Mouse (Mus musculus) intestine, postnatal 0 days (tissue): ENCODE measurements at regions not wholly inside any gene's neighbourhood (a gene's known extent, or its start where the extent isn't known, plus 50 kb on each side); places are given as distances from the start of the nearest gene placed in this dataset.

Source experiments
- ATAC-seq: fragments of 200-750 bp; cut with Nextera tagmentation; 2 replicates; pipeline ENCODE4 v1.8.0; 2017; ENCODE audit warnings: mild to moderate bottlenecking, moderate TSS enrichment, moderate library complexity
- H3K27ac ChIP-seq: fragments of 300-500 bp; sonication (generic); 2 replicates; pipeline ENCODE4 v1.5.1; 2014; ENCODE audit warnings: mild to moderate bottlenecking, low read depth, low read length, moderate library complexity
- H3K27me3 ChIP-seq: fragments of 300-500 bp; sonication (generic); replicated peaks from 2 replicates; pipeline ENCODE4 v1.6.1; 2014; ENCODE audit warnings: low read length, mixed read lengths; ENCODE audit not compliant: control insufficient read depth, insufficient read depth
- H3K36me3 ChIP-seq: fragments of 300-500 bp; sonication (generic); 2 replicates; pipeline ENCODE4 v1.6.1; 2014; ENCODE audit warnings: mild to moderate bottlenecking, moderate library complexity; ENCODE audit not compliant: control insufficient read depth, insufficient read depth
- H3K4me1 ChIP-seq: fragments of 300-500 bp; sonication (generic); replicated peaks from 2 replicates; pipeline ENCODE4 v1.6.1; 2014; ENCODE audit warnings: antibody characterized with exemption, low read length, mixed read lengths; ENCODE audit not compliant: control insufficient read depth, insufficient read depth
- H3K4me2 ChIP-seq: fragments of 300-500 bp; sonication (generic); replicated peaks from 2 replicates; pipeline ENCODE4 v1.6.1; 2014; ENCODE audit warnings: low read depth, mild to moderate bottlenecking, moderate library complexity
- H3K4me3 ChIP-seq: fragments of 300-500 bp; sonication (generic); 2 replicates; pipeline ENCODE4 v1.5.1; 2014; ENCODE audit warnings: low read depth, low read length
- H3K9ac ChIP-seq: fragments of 300-500 bp; sonication (generic); 2 replicates; pipeline ENCODE4 v1.6.1; 2014; ENCODE audit warnings: mild to moderate bottlenecking, low read depth, low read length
- H3K9me3 ChIP-seq: fragments of 300-500 bp; sonication (generic); 2 replicates; pipeline ENCODE4 v1.6.1; 2016; ENCODE audit warnings: mixed run types; ENCODE audit not compliant: control insufficient read depth
- CTCF ChIP-seq: sonication (generic); IDR thresholded peaks from 2 replicates; pipeline ENCODE4 v1.5.1; 2016; ENCODE audit warnings: low read depth, mild to moderate bottlenecking, control low read depth, antibody characterized with exemption, moderate library complexity
- WGBS: fragments of 180-500 bp; shearing (Covaris S2); extraction: QIAGEN DNeasy Blood & Tissue Kit; methylation state at CpG from one replicate; pipeline ENCODE4 v1.1.7; 2014; 5-methylcytosine and 5-hydroxymethylcytosine counted together

GRCm38 (mm10) chr17:83089856-83090692 is 125.0 kb upstream of the Pkdcc start:
- 60% methylated on average over 10 of the region's 10 CpGs for WGBS
- Histone ChIP-seq H3K9ac (no peak overlapping the region), H3K4me3 (no peak overlapping the region)

GRCm38 (mm10) chr17:83093862-83094261 is 121.2 kb upstream of the Pkdcc start:
- no peak overlapping the region for H3K4me3 ChIP-seq
- H3K4me1 ChIP-seq, result no peaks in the 10 kb centered on the region
- no peak overlapping the region for H3K4me2 ChIP-seq
- no peak overlapping the region for H3K27ac ChIP-seq
- H3K36me3 ChIP-seq, result no peaks in the 10 kb centered on the region
- H3K27me3 ChIP-seq, result no peaks in the 10 kb centered on the region
- 43% methylated on average over 5 of the region's 5 CpGs for WGBS
- H3K9me3 ChIP-seq, result no peaks in the 10 kb centered on the region
- no peak for ATAC-seq
- H3K9ac ChIP-seq, result no peak overlapping the region
- no peak for TF ChIP-seq CTCF

More at GRCm38 (mm10) chr17:83089856-83090692, 125.0 kb upstream of the Pkdcc start:
- no peak for TF ChIP-seq CTCF
- Histone ChIP-seq H3K36me3 (no peaks in the 10 kb centered on the region), H3K27me3 (no peaks in the 10 kb centered on the region), H3K4me1 (no peaks in the 10 kb centered on the region), H3K4me2 (no peak overlapping the region), H3K27ac (no peak overlapping the region), H3K9me3 (0 out of 2 replicates have a peak, but pooled peaks cover 4% of the 10 kb centered on the region)
- no peak for ATAC-seq

- ATAC-seq, result no peak
- Histone ChIP-seq H3K27me3 (no peaks in the 10 kb centered on the region), H3K4me1 (no peaks in the 10 kb centered on the region), H3K9ac (no peak overlapping the region), H3K36me3 (no peaks in the 10 kb centered on the region), H3K9me3 (no peaks in the 10 kb centered on the region), H3K4me3 (no peak overlapping the region), H3K27ac (no peak overlapping the region), H3K4me2 (no peak overlapping the region)
- TF ChIP-seq CTCF, result no peak
- 51% methylated on average over 8 of the region's 8 CpGs for WGBS
Observed at GRCm38 (mm10) chr17:83096451-83096850, 118.6 kb upstream of the Pkdcc start.

GRCm38 (mm10) chr17:83097998-83098397 is 117.1 kb upstream of the Pkdcc start:
- 91% methylated on average over 16 of the region's 16 CpGs for WGBS
- Histone ChIP-seq H3K4me3 (no peak overlapping the region), H3K4me1 (no peaks in the 10 kb centered on the region), H3K27ac (no peak overlapping the region), H3K9ac (no peak overlapping the region), H3K36me3 (no peaks in the 10 kb centered on the region), H3K4me2 (no peak overlapping the region), H3K27me3 (no peaks in the 10 kb centered on the region), H3K9me3 (no peaks in the 10 kb centered on the region)
- TF ChIP-seq CTCF, result no peak
- ATAC-seq, result no peak

- no peak for ATAC-seq
- no peaks in the 10 kb centered on the region for H3K36me3 ChIP-seq
- TF ChIP-seq CTCF, result no peak
- H3K4me2 ChIP-seq, result no peak overlapping the region
- H3K9me3 ChIP-seq, result no peaks in the 10 kb centered on the region
- H3K4me1 ChIP-seq, result no peaks in the 10 kb centered on the region
- H3K9ac ChIP-seq, result no peak overlapping the region
- WGBS, result 75% methylated on average over 12 of the region's 12 CpGs
- H3K27ac ChIP-seq, result no peak overlapping the region
- H3K4me3 ChIP-seq, result no peak overlapping the region
- H3K27me3 ChIP-seq, result no peaks in the 10 kb centered on the region
Observed at GRCm38 (mm10) chr17:83098679-83099413, 116.2 kb upstream of the Pkdcc start.

- Histone ChIP-seq H3K4me1 (no peaks in the 10 kb centered on the region), H3K4me3 (no peak overlapping the region), H3K9ac (no peak overlapping the region), H3K27ac (no peak overlapping the region), H3K9me3 (no peaks in the 10 kb centered on the region), H3K4me2 (no peak overlapping the region), H3K27me3 (no peaks in the 10 kb centered on the region), H3K36me3 (no peaks in the 10 kb centered on the region)
- no peak for ATAC-seq
- WGBS, result 50% methylated on average over 7 of the region's 7 CpGs
- TF ChIP-seq CTCF, result no peak
Observed at GRCm38 (mm10) chr17:83101035-83101434, 114.1 kb upstream of the Pkdcc start.
